Mouse (Mus musculus): ENCODE results near the gene Nsun2.

Nsun2 gene

DNA sequence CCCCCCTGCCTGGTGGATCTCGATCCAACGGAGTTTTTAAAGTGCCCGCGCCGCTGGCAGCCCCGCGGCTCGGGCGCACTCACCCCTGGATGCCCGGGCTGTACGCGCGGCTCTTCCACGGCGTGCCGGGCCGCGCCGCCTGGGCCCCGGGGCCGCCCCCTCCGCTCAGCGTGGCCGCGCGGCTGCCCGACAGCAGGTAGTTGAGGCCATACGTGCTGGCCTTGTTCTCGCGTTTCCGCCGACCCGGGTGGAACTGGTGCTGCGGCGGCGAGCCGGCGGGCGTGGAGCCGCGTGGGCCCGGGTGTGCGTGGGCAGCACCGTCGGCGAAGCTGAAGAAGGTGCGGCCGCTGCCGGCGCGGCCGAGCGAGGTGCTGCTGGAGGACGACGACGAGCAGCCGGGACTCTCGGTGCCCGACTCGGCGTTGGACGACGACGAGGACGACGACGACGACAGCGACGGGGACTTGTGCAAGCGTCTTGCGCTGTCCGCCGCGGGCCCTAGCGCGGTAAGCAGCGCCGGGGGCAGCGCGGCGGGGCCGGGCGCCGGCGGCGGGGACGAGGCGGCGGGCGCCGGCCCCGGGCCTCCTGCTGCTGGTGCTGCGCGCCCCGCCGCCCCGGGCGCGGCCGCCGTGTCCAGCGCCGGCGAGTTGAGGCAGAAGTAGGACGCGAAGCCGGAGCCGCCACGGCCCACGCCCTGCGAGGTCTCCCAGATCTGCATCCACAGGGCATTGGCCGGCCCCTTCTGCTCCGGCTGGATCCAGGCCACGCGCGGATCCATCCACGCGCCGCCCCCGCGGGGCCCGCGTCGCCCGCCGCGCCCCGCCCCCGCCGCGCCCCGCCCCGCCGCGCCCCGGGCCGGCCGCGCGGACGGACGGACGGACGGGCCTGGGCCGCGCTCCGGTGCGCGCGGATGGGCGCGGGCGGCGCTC is at the start of gene Nsun2:
Nsun2 (plus strand) TSS at position 342 of the 929 bp plus-strand sequence.
- peak; percentile 81 to 89 for DNase-seq

DNA sequence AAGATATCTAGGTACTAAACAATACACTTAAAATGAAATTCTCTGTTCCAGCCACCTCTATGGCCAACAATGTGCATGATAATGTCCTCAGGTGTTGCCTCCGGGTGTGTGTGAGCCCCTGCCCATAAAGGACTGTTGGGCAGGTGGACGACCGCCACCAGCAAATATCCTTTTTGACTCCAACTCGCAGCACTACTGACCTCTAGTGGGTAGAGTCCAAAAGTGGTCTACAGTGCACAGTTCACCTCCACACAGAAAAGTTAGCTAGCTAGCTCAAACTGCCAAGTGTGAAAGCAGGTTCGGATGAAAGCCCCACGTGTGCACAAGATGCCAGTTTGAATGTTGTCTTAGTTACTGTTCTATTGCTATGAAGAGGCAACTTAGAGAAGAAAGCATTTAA is 48.2 kb upstream of the Nsun2 start:
- peak in 1 of 2 experiments; percentile 50 for DNase-seq

DNA sequence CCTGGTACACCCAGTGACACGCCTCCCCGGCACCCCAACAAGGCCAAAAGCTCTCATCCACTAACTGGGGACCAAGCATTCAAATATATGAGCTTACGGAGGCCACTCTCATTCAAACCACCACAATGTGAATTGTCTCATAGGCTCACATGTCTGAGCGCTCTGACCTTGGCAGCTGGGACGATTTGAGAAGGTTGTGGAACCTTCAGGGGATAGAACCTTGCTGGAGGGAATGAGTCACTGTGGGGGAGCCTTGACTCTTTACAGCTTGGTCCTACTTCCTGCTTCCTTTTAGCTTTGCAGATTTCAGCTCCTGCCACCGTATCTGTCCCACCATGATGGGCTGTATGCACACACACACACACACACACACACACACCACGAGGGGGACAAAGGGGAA is 47.7 kb upstream of the Nsun2 start:
- DNase-seq, result no peak

DNA sequence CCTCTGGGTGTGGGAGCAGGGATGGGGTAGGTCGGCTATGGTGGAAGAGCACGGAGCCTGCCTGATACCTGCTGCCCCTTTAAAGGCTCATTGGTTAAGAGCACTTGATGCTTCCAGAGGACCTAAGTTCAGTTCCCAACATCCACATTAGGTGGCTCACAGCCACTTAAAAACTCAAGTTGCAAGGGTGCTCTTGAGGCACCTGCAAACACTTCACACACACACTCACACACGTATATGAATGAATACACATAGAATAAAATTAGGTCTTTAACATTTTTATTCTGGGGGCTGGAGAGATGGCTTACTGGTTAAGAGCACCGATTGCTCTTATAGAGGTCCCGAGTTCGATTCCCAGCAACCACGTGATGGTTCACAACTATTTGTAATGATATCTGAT is 46.4 kb upstream of the Nsun2 start:
- no peak for DNase-seq

DNA sequence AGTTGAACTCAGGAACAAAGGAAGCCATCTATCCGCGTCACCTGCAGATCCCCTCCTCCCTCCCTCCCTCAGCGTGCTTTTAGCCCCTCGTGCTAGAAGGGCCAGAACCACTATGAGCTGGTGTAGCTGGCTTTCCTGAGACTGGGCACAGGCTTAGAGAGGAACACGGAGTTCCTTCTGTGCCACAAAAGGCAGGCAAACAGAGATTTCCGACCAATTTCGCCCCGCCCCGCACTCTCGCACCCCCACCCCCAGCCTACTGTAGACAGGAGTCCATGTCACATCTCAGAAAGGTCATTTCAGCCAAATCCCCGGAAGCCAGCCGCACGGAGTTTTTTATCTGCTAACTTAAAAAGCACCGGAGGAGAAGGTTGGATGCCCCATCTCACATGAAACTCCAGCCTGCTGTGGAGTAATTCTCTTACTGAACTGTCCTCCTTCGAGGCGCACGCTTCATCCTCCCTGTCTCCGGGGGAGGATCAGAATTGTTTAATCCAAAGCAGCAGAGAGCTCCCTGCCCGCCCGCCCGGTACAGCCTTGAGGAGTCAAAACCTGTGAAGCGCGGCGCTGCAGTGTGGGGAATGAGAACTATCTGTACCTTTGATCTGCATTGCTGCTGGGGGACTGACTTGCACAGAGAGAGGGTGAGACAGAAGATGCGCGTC is 45.8 kb upstream of the Nsun2 start:
- no peak for DNase-seq

DNA sequence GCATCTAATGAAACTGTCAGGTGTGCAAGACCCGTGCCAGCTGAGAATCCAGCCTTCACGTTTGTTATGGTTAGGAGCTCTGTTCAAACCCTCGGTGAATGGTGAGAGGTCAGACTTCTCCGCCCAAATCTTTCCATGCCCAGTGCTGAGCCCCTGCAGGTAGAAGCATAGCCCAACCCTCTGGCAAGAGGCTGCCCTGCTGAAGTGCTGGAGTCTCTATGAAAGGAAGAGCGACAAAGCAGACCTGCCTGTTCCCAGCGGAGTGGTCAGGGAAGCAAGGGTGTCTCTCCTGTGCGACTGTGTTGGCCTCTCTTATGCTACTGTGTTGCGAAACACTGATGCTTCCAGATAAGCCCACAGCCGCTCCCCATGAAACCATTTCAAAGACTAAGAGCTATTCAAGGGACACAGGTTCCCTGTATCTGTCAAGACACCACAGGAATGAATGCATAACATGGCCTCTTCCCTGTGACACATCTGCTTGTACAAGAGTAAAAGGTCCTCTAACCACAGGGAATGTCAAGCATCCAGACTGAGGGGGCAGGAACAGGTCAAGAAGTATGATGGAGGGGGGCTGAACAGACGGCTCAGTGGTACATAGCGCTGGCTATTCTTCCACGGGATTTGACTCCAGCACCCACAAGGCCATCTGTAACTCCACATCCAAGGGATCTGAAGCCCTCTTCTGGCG is 44.8 kb upstream of the Nsun2 start:
- DNase-seq, result no peak

DNA sequence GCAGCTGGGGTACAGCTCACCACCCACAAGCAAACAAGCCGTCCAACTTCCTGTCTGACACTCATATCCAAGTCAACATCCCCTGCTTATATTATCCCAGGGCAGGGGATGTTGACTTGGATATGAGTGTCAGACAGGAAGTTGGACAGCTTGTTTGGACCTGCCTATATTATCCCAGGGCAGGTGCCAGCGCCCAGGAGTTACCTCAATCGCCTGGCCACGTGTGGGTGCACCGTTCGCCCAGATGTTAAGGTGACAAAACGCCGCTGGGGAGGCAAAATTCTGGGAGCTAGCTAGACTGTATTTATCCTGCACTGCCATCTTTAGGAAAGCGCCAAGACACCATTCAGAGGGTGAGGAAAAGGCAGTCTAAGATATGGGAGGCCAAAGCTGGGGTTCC is 43.8 kb upstream of the Nsun2 start:
- no peak for DNase-seq

DNA sequence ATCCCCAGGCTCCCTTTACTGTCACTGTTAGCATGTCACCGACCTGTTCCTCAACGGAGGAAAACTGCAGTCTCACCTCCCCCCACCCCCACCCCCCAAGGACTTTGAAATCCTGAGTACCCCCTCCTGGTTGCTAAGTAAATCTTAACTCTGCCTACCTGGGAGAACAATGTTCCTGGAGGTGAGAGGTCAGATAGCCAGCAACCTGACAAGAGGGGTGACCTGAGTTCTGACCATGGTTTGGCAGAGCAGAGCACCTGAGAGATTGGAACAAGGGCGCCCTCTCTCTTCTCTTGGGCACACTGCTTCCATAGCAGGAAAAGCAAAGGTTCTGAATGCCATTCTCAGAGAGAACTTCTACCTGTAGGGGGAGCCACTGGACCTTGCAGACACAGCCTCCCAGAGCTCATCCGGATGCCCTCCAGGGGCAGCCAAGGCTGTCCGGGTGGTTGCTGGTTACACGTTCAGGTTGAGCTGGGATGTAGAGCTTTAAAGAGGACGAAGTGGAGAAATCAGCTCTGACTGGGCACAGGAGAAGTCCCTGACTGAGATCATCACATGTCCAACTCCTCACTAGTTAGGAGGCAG is 40.6 kb upstream of the Nsun2 start:
- DNase-seq, result peak in 1 of 2 experiments; percentile 62

DNA sequence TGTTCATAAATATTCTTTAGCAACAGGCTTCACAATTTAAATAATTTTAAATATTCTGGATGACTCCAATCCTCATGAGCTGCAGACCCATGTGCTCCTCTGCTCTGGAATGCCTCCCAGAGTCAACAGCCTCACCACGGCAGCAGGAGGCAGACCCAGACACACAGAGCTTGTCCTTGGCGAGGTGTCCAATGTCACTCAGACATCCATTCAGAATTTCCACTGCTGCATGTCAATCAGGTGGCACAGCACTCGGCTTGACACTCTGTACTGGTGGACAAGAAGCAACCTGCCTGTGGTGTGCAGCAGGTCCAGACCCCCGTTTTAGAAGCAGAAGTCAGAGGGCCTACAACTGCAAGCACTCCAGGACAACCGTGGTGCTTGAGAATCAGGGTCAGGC is 35.3 kb upstream of the Nsun2 start:
- no peak for DNase-seq

DNA sequence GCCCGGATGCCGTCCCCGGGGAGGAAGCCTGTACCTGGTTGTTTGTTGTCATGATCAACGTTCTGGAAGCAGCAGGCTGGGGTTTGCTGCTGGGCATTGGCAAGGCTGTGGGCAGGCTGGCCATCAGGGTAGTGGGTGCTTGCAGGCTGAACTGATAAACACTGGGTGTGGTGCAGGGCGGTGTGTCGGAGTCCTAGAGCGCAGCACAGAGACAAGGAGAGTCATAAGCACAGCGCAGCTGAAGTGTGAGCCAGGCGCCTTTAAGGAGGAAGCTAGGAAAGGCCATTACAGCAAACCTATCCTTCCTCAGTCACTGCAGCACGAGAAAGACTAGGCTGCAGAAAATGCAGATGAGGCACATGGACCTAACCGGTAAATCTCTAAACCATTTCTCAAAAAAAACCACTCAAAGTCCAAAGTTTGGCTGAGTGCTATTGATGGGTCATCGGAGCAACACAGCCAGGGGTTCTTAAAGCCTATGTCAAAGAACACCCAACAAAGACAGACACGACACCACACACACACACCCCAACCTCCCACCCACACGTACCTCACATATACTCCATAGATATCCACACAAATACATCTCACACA is 31.3 kb upstream of the Nsun2 start:
- DNase-seq, result no peak

DNA sequence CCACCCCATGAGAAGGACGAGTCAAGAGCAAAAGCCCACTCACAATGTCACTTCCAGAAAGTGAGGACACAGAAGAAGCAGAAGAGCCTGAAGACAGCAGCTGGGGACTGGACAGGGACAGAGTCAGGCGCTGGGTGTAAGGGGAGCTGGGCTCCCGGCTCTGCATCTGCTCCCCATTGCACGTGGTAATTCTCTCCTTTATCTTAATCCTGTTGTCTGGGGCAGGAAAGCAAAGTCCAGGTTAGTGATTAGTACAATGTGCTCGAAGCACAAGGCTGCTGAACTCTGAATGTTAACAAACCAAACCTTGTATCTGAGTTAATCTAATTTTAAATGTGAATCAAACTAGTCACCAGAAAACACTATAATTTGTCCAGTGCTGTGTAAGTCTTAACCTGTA is 30.7 kb upstream of the Nsun2 start:
- DNase-seq, result no peak

DNA sequence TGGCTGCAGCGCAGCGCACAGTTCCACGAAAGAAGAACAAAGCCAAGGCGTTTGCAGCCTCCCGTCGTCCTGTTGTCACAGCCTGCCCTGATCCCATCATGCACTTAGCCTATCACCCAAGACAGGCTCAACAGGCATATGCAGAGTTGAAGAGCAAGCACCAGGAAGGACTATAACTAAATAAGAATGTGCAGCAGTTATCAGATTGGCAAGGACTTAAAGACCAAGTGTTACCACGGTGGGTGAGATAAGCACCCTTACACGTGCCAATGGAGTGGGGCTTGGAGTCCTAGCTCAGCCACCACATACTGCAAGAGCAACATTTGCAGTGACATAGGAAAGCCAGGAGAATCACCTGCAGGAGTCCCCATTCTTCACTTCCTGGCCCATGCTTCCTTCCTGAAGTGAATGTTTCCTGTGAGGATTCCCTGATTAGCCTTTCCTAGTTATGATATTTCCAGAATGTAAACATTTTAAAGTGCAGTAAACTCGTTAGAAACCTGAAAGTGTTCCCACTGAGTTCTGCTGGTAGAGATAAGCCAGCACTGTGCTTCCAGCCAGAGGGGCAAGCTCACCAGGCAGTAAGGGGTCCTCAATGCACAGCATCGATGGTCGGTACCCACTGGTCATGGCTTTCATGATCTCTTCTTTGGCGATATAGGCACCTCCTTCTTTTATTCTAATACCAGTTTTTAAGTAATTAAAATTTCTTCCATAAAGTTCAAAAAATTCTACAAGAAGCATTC is 27.0 kb upstream of the Nsun2 start:
- DNase-seq, result no peak

DNA sequence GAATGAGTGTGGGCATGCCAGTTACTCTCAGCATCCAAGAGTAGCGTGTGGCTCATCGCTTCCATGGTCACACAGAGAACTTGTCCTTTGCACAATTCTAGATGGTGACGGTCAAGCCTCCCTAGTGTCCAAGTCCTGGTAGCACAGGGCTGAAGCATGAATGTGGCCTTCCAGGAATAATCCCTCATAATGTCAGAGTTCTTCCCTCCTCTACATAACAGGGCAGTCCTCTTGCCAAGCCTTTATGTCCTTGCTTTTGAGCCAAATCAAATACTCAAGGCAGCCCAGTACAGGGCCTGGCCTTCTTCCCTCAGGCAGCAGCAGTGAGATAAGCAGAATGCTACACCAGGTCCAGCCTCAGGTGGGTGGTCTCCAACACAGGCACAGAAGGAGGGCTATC is 25.9 kb upstream of the Nsun2 start:
- DNase-seq, result no peak

DNA sequence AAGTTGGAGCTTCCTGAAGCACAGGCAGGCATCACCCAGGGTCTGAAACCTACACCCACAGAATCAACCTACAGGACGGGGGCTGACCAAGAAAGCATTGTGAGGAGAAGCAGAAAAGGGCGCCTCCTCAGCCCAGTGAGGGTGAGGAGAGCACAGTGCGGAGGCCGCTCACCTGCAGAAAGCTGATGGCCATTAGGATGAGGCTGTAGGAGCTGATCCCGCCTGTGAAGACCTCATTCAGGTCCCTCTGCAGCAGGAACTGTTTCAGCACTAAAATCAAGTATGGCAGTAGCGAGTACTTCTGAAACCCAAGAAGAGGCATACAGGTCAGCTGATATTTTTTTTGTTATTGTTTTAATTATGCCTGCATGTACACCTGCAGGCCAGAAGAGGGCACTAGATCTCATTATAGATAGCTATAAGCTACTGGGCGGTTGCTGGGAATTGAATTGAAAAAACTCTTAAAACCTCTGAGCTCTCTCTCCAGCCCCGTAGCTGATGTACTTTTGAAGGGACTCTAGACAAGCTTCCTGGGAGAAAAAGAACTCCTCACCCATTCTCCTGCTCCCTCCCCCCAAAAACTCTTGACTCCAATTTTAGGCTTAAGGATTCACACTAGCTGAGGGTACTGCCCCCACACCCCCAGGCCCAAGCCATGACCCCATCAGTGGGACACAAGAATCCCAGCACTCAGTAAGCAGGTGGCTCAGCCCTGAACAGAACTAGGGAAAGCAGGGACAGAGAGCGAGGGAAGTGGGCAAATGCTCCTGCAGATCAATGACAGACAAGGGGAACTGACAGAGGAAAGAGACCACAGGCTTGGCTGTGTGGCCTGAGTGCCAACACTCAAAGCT is 23.9 kb upstream of the Nsun2 start:
- DNase-seq, result peak in 1 of 2 experiments; percentile 35

DNA sequence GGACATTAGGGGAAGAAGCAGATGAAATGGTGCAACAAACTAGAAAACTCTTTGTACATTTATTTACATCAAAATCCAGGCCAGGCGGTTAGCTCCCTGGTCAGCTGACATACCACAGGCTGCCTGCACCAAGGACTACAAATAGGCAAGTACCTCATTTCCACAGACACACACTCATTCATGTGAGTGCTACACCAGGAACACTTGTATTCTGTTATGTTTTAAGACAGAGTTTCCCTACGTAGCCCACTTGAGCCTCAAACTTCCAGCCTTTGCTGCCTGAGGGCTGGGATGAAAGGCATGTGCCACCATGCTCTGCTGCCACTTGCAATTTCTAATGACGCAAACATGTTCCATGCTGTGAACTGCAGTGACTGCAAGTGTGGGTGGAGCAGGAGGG is 18.5 kb upstream of the Nsun2 start:
- no peak for DNase-seq

DNA sequence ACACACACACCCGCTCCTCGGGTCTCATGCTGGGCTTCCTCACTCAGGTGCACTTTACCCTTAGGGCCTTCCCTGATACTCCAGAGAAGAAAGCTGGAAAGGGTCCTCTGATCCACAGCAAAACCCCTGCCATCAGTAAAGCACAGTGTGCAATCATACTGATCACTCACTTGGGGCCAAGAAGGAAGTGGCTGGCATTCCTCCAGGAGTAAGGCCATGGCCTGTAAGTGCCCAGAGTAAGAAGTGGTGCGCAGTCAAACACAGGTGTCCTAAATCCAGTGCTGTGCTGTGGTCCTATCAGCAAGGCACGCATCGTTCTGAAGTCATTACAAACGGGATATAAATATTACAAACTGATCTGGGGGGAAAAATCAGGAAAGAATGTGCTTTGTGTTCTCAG is 16.1 kb upstream of the Nsun2 start:
- peak in 1 of 2 experiments; percentile 45 for DNase-seq

DNA sequence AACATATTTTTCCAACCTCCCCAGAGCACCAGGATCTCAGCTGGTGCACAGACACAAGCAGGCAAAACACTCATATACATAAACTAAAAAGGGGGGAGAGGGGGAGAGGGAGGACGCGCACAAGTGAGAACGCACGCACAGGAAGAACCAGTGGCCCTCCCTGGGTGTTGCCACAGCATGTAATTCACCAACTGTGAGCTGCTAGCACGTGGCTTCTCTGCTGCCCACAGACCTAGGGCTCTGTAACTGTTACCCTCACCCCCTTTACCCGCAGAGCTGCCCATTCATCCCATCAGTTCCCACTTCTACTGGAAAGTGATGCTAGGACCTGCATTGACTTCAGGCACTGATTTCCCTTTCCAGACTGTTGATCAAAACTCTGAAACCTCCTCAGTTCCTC is 14.4 kb upstream of the Nsun2 start:
- DNase-seq, result no peak

DNA sequence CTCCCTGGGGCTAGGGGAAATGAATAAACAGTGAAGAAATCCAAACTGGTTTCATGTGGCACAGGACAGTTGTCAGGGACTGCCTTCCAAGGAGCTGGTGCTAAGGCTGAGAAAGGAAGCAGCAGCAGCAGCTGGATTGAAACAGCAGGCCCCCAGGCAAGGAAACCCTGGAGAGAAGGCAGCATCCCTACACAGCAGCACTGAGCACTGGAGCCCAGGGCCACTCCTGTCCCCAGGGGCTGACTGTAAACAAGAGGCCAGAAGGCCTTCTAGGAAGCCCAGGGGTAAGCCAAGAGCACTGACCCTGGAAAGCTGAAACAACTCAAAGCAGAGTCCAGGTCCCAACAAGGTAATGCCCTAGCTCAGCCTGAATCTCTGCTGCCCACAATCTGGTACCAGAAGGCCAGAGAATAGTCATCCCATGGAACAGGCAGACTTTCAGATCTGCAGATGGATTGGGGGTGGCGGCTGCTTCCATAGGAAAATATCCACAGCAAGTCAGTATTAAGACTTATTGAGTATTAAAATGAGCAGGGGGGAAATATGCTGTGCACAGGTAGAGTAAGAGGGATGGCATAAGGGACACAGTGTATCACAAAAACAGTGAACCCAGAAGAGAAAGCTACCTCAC is 11.3 kb upstream of the Nsun2 start:
- peak in 1 of 2 experiments; percentile 43 for DNase-seq

DNA sequence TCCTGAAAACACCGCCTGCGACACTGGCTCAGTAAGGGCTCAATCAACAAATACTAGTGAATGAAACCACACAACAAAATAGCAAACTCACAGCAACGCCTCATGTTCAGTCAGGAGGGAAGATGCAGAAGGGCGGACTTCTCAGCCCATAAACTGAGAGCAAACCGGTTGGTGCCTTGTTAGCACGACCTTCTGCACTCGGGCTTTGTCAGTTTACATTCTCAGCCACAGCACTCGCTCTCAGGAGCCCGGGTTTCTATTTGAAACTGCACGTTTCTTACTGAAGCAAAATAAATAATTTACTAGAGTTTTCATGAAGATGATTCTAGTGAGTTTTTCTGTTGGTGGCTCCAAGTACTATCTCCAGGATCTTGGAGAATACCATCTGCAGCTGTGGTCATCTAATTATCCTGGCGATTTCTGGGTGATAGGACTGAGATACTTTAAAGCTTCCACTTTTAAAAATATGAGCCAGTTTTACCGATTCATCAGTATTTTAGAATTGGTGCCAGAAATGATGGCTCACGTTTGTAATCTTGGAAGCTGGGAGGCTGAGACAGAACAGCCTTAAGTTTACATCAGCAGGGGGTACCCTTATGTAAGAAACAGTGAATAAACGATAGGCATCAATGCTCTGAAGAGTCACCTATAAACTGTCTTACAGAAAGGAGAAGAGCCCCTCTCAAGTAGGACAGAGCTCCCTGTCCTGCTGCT is 9.9 kb upstream of the Nsun2 start:
- DNase-seq, result no peak

DNA sequence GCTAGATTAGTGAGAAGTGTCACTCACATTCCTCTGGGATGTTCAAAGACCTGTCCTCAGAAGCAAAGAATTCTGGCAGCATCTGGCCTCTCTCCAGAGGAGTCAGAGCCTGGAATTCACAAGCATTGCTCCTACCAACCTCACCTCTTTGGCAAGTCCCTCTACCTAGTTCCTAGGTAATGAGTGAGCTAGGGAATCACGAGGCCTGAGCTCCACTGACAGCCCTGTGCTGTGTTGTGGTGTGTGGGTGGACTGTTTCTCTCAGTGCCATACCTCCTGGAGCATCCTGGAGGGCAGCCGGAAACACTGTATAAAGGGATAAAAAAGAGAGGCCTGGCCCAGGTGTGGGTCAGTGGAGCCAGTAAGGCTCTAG is 9.4 kb upstream of the Nsun2 start:
- peak; percentile 51 to 56 for DNase-seq
